Mouse (Mus musculus) embryonic facial prominence, embryonic 14.5 days (tissue): Measurements from ENCODE around the gene Olfm4. TPM values are rescaled to one million over a fixed set of nuclear protein-coding genes. Genes with fewer than 3 reads are reported as not detected.

Experiments used
- ATAC-seq: fragments of 200-750 bp; cut with Nextera tagmentation; 2 replicates; pipeline ENCODE4 v1.8.0; 2017; ENCODE audit warnings: low read depth, moderate number of reproducible peaks, moderate TSS enrichment
- DNase-seq: peaks from one replicate; pipeline ENCODE4 v3.0.0-alpha.2; 2015; ENCODE audit warnings: low spot score
- H3K27ac ChIP-seq: fragments of 300-500 bp; sonication (generic); replicated peaks from 2 replicates; pipeline ENCODE4 v1.5.1; 2014; ENCODE audit warnings: low read depth, mild to moderate bottlenecking, low read length, moderate library complexity
- H3K27me3 ChIP-seq: fragments of 300-500 bp; sonication (generic); replicated peaks from 2 replicates; pipeline ENCODE4 v1.6.1; 2014; ENCODE audit warnings: low read length; ENCODE audit not compliant: control insufficient read depth, insufficient read depth
- H3K36me3 ChIP-seq: fragments of 300-500 bp; sonication (generic); 2 replicates; pipeline ENCODE4 v1.6.1; 2014; ENCODE audit warnings: low read length, mixed read lengths; ENCODE audit not compliant: control insufficient read depth, insufficient read depth
- H3K4me1 ChIP-seq: fragments of 300-500 bp; sonication (generic); 2 replicates; pipeline ENCODE4 v1.6.1; 2014; ENCODE audit warnings: antibody characterized with exemption, low read length; ENCODE audit not compliant: control insufficient read depth, insufficient read depth
- H3K4me2 ChIP-seq: fragments of 300-500 bp; sonication (generic); 2 replicates; pipeline ENCODE4 v1.6.1; 2014; ENCODE audit warnings: low read depth, mild to moderate bottlenecking, low read length, moderate library complexity, mixed read lengths
- H3K4me3 ChIP-seq: fragments of 300-500 bp; sonication (generic); 2 replicates; pipeline ENCODE4 v1.5.1; 2014; ENCODE audit warnings: low read depth, mild to moderate bottlenecking, low read length
- H3K9ac ChIP-seq: fragments of 300-500 bp; sonication (generic); 2 replicates; pipeline ENCODE4 v1.6.1; 2014; ENCODE audit warnings: low read depth, mild to moderate bottlenecking, low read length, moderate library complexity, mixed read lengths
- H3K9me3 ChIP-seq: fragments of 300-500 bp; sonication (generic); 2 replicates; pipeline ENCODE4 v1.6.1; 2016; ENCODE audit warnings: low read length; ENCODE audit not compliant: control insufficient read depth
- WGBS: fragments of 180-500 bp; shearing (Covaris S2); extraction: QIAGEN DNeasy Blood & Tissue Kit; methylation state at CpG from one replicate; pipeline ENCODE4 v1.1.7; 2014; 5-methylcytosine and 5-hydroxymethylcytosine counted together
- polyA plus RNA-seq: library from polyadenylated mRNA; unstranded; fragments of >200 nt; fragmentation: Nextera tagmentation; extraction: Ambion mirVana; gene quantifications from 2 replicates; pipeline ENCODE4 v1.2.1, GENCODE M21; 2014

Gene Olfm4
- polyA plus RNA-seq, 1 experiment from 2014 or later = 1.1 TPM

GRCm38 (mm10) chr14:80047368-80048101 is 63.7 kb downstream of the Olfm4 start:
- no peaks in the 10 kb centered on the region for H3K27me3 ChIP-seq
- H3K4me3 ChIP-seq = no peak overlapping the region
- H3K27ac ChIP-seq = no peak overlapping the region
- ATAC-seq (no peak), DNase-seq (peak; percentile 28)
- no peaks in the 10 kb centered on the region for H3K4me1 ChIP-seq
- no peaks in the 10 kb centered on the region for H3K9me3 ChIP-seq
- 36% methylated on average over 5 of the region's 5 CpGs for WGBS
- no peak overlapping the region for H3K4me2 ChIP-seq
- H3K9ac ChIP-seq = no peak overlapping the region
- H3K36me3 ChIP-seq = no peaks in the 10 kb centered on the region

- DNase-seq (no peak), ATAC-seq (no peak)
- 61% methylated on average over 3 of the region's 3 CpGs for WGBS
- H3K27ac ChIP-seq = no peak overlapping the region
- no peaks in the 10 kb centered on the region for H3K27me3 ChIP-seq
- H3K36me3 ChIP-seq = no peaks in the 10 kb centered on the region
- no peaks in the 10 kb centered on the region for H3K9me3 ChIP-seq
- H3K4me1 ChIP-seq = no peaks in the 10 kb centered on the region
- no peak overlapping the region for H3K4me3 ChIP-seq
- no peak overlapping the region for H3K4me2 ChIP-seq
- H3K9ac ChIP-seq = no peak overlapping the region
Observed at GRCm38 (mm10) chr14:80055725-80056124, 71.8 kb downstream of the Olfm4 start.

GRCm38 (mm10) chr14:80061686-80062085 is 77.8 kb downstream of the Olfm4 start:
- 78% methylated on average over 3 of the region's 3 CpGs for WGBS
- H3K4me3 ChIP-seq = no peak overlapping the region
- H3K36me3 ChIP-seq = no peaks in the 10 kb centered on the region
- H3K9me3 ChIP-seq = no peaks in the 10 kb centered on the region
- H3K4me1 ChIP-seq = no peaks in the 10 kb centered on the region
- no peak overlapping the region for H3K4me2 ChIP-seq
- no peaks in the 10 kb centered on the region for H3K27me3 ChIP-seq
- no peak for DNase-seq
- H3K9ac ChIP-seq = no peak overlapping the region
- H3K27ac ChIP-seq = no peak overlapping the region
- ATAC-seq = no peak

- Histone ChIP-seq H3K9ac (no peak overlapping the region), H3K4me2 (no peak overlapping the region), H3K9me3 (no peaks in the 10 kb centered on the region), H3K27ac (no peak overlapping the region), H3K27me3 (no peaks in the 10 kb centered on the region), H3K4me3 (no peak overlapping the region), H3K4me1 (no peaks in the 10 kb centered on the region), H3K36me3 (no peaks in the 10 kb centered on the region)
- ATAC-seq = no peak
- 77% methylated on average over 9 of the region's 9 CpGs for WGBS
- DNase-seq = no peak
Observed at GRCm38 (mm10) chr14:80062896-80063295, 79.0 kb downstream of the Olfm4 start.

GRCm38 (mm10) chr14:80070580-80070979 is 86.7 kb downstream of the Olfm4 start:
- Histone ChIP-seq H3K4me1 (no peaks in the 10 kb centered on the region), H3K27me3 (no peaks in the 10 kb centered on the region), H3K27ac (no peak overlapping the region), H3K9ac (no peak overlapping the region), H3K4me2 (no peak overlapping the region), H3K36me3 (no peaks in the 10 kb centered on the region), H3K9me3 (no peaks in the 10 kb centered on the region), H3K4me3 (no peak overlapping the region)
- ATAC-seq = no peak
- WGBS = 84% methylated on average over 3 of the region's 3 CpGs
- no peak for DNase-seq

Other genes starting within 250 kb of the Olfm4 start
- gene Pcdh8, start 212.8 kb upstream of the Olfm4 start, polyA plus RNA-seq = 2.1 and 3.1 TPM in 2 replicates